Mouse (Mus musculus) heart, adult 11 months (tissue): ENCODE results near the gene Fndc3a.

Source experiments
- DNase-seq: peaks from one replicate; pipeline ENCODE4 v3.0.0; 2022

The Fndc3a gene

DNA sequence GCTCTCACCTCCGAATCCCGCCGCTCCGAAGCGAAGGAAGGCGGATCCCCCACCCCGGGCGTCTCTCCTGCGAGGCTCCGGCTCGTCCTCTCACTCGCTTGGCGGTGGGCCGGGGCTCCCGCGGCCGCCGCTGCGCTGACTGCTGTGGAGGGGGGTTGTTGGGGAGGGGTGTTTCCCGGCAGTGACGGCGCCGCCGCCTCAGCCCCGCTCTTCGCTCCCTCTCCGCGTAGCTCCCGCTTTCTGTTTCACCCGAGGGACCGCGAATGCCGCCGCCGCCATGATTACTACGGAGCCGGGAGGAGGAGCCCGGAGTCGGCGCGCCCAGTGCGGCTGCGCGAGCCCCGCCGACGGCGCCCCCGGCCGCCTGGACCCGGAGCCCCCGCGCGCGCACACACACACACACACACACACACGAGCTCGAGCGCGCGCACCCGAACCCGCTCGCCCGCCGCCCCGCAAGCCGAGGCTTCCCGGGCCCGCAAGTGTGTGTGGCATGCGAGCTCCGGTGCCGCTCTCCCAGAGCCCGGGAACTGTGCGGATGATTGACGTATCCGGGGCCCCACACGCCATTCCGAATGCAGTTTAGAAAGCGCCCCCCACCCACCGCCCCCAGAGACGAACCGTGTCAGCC is at the start of gene Fndc3a:
Fndc3a (minus strand) TSS at position 294 of the 631 bp plus-strand sequence.
- DNase-seq: peak; percentile 99

DNA sequence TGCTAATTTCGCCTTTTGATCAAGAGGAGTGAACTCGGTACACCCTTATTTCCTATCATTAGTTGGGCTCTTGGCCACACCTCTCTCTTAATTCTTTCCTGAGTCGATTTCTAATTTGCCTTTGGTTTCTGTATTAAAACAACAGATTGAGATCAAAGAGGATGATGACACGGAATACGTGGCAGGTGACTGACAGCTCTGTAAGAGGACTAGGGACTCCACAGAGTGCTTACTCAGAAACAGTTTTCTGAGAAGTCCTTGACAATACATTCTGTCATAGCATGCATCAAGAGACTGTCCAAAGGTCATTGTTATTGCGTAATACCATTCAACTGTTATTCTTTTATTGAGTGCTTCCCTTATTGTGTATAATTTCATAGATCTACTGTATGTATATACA is 43.1 kb upstream of the Fndc3a start:
- no peak for DNase-seq

DNA sequence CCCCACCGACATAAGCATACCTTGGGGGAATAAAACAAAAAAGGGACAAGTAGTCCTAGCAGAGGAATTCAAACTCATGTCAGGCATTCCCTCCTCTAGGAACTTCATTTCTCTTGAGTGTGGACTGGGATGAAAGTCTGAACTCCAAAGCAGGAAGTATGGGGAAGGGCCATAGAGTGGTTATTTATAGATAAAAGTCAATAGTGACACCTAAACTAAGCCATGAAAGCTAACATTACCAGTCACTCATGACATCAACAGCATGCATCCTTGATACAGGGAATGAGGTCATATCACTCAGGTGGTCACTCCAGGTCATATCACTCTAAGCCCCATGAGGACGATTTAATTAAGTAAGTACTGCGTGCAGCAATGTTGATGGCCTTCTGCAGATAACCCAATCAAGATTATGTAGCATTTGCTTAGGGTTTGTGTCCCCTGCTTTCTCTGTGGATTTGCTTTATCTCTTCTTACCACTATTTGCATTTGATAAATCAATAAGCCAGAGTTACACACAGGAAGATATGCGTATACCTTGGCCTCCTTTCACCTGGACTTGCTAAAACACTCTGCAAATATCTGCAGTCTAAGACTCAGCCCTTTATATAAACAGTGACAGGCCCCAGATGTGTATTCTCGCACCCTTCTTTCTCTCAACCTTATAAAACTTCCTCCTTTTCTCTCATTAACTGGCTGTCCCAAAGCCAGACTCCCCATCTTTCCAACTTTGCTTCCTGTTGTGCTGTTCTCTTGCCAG is 40.8 kb upstream of the Fndc3a start:
- no peak for DNase-seq

DNA sequence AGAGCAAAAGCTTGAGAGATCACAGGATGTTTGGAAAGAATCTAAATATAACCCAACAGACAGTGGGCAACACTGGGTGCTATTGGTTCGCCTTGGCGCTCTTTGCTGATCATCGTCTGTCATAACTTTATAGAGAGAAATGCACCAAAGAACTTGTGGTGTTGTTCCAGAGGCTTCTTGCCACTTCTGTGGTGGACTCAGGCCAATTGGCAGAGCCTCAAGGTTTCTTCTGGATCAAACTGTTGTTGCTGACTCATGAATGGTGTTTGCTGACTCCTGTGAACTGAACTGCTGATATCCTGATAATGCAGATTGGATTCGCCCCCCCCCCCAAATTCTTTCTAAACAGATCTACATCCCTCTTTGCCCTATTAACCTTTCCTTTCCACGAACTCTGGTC is 38.5 kb upstream of the Fndc3a start:
- DNase-seq: no peak

DNA sequence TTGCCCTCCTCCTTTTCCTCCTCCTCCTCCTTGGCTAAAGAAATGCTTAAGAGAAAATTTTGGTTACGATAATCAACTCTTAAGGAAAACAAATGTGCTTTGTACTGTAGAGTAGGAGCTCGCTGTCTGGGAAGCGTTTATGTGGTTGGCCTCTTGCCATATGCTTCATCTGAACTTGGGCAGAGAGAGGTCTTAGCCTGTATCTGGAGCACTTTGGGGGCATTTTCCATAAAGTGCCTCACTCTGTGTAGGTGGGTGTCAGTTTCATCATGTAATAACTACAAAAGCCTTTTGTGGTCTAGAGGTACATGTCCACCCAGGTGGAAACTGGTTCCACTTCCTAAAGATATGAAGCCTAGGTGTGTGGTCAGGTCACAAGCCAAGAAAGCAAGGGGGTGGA is 31.9 kb upstream of the Fndc3a start:
- no peak for DNase-seq

DNA sequence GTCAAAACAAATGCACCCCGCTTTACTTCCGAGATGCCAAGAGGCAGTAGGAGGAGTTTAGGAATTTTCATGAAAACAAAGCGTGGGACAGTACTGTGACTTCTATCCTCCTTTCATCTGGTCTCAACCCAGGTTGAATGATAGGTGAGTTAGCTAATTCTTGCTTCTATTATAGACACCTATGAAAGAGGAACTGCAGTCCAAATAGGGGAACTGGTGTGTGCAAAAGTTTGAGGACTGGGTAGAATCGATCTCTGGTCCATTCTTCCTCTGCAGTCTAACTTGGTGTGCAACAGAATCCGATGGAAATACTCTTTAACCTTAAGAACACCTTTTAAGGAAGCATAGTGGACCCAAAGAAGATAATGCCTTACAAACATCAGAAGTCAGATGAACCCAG is 30.5 kb upstream of the Fndc3a start:
- DNase-seq: no peak

DNA sequence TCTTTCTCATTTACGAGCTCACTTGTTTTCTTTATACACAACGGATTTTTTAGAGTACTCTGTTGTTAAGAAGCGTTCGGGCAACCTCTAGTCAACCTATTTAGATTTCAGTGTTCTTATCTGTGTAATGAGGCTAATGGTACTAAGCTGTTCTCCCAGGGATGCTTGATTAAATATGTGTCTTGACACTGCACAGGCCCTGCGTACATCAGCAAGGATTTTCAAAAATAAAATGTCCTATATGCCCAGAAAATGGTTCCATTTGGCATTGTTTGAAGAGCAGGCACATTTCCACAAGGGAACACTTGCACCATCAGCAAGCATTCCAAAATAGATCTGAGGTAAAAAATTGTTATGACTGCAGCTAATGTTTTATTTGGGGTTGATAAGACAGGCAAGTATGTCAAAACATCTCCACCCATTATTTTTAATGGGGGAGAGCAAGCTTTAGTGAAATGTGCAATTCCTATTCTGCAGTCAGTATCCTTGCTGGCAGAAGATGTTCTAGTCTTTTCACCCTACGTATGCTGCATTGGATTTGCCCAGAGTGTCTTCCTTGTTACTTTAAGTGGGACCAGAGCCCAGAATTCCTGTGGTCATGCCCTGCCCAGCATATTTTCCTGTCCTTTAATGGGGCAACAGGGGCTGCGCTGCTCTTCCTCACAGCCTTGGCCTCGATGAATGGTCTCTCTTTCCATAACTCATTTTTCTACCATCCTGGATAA is 29.8 kb upstream of the Fndc3a start:
- no peak for DNase-seq

DNA sequence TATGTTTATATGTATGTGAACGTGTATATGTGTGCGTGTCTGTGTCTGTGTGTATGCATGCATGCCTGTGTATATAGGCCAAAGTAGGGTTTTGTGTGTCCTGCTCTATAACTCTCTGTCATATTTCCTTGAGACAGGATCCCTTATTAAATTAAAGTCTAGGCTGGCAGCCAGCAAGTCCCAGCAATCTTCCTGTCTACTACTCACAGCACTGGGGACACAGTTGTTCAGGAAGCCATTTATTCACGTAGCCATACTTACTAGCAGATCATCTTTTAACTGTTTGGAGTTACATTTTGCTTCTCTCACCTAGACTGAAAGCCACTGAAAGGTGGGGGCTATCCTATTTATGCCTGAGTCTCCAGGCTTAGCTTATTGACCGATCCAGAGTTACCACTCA is 29.0 kb upstream of the Fndc3a start:
- DNase-seq: no peak

DNA sequence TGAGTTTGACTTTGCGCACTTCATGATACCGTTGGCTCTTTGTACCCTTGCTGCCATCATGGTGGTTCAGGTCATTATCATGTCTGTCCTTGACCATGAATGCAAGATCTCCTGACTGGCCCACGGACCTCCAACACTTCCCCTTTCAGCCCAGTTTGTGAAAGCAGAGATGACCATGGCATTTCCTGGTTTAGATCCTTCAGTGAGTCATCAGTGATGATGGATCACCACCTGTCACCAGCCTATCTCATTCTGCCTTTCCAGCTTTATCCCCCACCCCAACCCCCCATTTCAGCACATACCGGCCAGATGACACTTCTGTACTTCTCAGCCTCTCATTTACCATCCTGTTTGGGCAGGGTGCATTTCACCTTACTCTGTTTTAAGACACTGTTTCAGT is 28.4 kb upstream of the Fndc3a start:
- DNase-seq: no peak

DNA sequence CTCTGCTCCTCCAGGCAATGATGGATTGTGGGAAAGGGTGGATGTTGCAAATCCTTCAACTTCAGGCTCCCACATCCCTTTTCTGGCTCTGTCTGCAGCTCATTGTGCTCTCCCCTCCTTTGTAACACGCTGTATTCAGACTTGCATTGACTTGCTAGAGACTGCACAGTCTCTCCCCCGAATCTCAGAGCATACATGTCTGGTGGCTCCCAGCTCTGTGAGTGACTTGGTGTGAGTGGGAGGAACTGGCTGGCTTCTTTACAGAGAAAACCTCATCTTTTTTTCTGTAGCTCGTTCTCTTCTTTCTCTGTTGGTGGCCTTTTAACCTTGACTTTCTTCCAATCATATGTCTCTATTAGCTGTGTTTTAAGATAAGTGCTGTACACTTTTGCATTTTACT is 16.1 kb upstream of the Fndc3a start:
- DNase-seq: no peak

DNA sequence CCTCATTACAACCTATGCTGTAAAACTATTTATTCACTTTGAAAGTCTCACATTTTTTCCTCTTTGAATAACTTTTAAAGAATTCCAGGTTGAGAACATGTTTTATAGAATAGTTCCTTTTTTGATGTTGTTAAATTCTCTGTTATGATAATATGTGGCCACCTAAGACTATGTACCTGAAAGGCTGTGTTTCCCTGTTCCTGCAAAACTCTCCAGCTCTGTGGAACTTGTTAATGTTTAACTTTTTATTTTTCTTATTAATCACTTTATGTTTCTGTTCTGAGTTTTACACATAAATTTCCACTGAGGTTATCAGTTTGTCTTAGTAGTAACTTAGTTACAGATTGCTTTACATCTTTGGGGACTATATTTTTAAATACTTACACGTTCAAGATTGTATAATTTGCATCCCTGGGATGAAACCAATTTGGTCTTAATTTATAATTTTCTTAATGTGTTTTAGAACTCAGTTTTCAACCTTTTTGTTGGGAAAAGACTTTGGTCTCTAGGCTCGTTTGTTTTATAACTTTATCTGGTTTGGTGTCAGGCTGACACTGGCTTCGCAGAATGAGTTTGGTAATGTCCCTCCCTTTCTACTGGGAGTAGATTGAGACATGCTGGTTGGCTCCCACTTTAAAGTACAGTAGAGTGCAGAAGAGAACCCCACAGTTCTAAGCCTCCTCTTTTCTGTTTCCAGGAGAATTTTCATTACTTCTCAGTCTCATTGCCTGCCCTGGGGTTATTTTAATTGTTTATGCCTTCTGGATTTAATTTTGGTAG is 12.7 kb upstream of the Fndc3a start:
- DNase-seq: no peak

DNA sequence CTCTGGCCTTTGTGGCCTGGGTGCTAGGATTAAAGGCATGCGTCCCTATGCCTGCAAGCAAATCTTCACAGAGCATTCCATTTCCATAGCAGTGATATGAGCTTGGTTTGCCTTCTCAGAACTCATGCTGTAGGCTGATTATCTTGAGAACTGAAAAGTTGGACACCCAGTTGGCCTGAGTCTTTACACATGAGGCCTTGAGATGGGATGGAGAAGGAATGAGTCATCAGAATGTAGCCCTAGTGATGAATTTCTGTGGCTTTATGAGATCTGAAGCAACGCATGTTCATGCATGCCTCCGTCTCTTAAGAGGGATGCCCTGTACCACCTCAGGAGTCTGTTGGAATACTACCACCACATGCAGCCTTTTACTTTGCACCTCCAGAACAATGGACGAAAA is 6.4 kb upstream of the Fndc3a start:
- DNase-seq: no peak

DNA sequence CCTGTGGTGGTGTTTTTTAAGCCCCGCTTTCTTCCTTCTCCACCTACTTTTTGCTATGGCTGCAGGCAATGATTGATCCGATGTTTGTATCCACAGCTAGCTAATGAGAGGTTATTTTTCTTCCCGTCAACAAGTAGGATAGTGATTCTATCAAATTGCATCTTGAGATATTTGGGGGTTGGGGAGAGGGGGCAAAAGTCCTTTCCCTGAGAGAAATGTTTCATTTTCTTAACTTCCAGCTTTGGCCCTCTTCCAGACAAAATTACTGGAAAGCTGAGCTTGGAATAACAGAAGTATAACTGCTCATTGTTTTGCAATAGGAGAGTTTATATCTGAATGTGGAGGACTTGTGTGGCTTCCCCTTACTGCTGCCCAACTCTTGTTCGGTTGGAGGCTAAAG is 1.3 kb upstream of the Fndc3a start:
- no peak for DNase-seq

DNA sequence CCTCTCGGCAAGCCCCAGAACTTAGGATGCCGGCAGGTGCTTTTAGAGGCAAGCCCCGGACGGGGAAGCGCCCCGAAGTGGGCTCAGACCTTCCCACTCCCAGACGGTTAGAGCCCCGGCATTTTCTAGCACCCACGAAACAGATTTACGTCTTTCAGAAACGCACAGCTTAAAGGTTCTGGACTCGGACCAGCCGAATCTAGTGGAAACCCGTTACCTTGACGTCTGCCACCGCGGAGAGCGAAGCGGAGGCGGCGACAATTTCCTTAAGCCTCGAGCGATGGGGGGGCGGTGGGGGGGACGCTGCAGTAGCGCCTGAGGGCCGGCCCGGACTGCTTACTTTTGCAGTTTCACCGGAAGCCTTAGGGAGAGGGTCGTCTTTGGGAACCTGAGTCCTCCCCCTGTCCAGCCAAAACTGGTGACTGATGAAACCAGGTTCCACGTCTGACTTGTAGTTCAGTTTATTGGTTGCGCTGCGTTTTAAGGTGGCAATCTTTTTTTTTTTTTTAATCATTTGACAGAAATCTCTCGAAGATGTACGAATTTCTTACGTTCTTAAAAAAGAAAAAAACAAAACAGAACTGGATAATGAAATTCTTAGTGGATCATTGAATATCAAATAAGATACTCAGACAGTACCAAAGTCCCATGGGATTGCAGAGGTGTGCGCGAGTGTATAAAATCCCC is 681 bp upstream of the Fndc3a start:
- peak; percentile 94 for DNase-seq

DNA sequence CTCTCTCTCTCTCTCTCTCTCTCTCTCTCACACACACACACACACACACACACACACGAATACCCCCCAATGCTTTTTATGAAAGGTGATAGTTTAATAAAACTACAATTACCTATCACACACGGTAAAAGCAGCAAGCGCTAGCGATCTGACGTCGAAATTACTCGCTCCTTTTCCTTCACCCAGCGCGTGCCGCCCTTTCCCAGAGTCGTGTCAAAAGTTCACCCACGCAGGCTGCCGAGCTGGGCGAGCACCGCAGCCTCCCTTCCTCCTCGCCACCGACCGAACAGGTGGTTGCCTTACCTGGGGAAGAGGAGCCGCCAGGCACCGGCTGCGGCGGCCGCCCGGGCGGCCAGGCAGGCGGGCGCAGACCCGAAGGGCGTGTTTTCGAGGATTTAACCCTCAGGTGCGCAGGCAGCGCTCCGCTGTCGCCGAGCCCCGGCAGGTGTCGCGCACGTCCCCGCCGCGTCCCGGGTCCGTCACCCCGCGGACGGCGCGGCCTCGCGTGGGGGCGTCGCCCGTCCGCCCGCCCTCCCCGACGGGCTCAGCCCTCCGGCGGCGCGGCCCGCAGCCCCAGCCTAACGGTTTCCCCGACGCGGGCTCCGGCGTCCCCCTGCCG is 603 bp downstream of the Fndc3a start:
- DNase-seq: no peak

DNA sequence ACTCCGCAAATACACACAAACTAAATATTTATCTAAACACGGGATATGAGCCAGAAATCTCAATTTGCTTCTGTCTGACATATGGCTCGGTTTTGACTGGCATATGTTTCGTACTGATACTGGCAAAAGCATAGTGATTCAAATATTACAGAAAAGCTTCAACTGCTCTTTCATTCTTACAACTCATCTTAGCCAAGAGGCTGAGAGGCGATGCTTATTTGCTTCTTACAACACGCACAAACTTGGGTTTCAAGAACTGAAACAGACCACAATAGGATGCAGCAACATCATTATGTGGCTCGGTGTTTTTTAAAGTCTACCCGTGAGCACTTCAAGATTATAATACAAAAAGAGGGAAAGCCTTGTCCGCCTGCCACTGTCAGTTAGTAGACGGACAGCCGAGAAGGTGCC is 1.2 kb downstream of the Fndc3a start:
- DNase-seq: peak; percentile 81

DNA sequence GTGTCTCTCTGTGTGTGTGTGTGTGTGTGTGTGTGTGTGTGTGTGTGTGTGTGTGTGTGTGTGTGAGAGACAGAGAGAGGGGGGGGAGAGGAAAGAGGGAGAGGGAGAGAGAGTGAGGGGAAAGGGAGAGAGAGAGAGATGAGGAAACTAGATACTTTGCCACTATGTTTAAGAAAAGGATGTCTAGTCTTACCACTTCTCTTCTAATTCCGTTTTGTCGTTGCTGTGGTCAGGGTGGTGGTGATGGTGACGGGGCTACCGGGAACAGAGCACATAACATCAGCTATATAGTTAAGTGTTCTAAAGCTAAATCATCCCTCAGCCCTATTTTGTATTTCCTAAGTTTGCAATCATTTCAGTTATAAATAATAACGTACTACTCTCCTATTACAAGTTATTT is 9.7 kb downstream of the Fndc3a start:
- DNase-seq: no peak

DNA sequence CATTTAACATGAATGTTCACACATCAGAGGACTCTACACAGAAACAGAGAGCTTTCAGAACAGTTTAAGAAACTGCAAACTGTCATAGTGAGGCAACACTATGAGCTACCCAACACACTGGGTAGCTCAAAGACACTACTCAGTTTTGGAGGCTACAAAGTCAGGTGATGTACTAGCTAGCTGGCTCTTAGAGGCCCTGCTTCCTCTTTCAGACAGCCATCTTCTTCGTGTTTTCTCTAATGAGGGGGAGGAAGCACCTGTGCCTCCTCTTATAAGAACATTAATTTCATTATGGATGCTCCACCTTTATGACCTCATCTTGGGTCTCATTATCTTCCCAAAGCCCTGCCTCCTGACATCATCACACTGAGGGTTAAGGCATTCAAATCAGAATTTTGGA is 18.4 kb downstream of the Fndc3a start:
- DNase-seq: no peak

DNA sequence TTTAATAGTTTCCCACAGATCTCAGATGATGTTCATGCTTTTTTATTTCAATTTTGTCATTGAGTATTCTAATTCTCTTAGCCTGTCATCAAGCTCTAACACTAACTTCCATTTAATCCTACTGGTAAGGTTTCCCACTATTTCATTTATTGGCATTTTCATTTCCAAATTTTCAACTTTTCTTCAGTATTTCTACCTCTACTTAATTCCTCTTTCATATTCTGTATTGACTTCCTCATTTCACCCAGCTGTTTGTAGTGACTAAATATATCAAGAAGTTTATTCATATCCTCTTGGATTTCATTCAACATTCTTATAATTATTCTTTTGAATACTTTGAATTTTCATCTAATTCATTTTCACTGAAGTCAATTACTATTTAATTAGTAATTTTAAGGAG is 20.3 kb downstream of the Fndc3a start:
- no peak for DNase-seq

DNA sequence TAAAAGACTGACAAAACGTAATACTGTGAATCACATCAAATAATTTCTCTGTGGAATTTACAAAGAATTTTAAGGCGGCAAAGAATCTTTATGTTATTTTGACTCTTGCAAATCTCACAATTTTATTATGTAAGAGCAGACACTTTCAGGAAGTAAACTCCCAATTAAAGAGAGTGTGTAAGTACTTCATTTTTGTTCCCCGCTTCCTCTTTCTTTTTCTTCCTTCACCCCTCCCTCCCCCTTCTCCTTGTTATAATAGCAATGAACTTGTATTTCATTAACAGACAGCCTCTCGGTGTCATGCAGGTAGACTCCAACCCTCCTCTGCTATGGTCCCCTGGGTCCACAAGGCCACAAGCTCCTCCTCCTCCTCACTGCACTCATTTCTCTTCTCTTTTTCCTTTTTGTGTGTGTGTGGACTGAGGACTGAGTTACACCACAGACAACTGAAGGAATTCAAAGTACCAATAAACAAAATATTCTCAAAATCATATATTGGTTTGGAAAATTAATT is 24.9 kb downstream of the Fndc3a start:
- DNase-seq: no peak

DNA sequence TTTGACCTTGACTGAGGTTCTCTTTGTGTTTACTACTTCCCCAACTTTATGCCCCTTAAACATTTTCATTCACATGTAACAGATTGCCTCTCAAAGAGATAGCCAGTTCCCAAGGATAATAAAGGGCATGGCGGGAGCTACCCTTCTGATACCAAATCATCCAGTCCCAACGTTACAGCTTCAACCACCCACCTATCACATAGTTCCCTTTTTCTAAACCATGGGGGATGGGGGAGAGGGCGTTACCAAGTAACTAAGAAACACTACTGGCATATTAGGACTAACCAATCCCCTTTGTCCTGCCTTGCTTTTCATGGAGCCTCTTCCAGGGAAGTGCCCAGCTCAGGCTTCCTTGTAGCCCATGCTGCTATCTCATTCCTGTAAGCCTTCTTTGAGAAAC is 32.6 kb downstream of the Fndc3a start:
- DNase-seq: no peak

DNA sequence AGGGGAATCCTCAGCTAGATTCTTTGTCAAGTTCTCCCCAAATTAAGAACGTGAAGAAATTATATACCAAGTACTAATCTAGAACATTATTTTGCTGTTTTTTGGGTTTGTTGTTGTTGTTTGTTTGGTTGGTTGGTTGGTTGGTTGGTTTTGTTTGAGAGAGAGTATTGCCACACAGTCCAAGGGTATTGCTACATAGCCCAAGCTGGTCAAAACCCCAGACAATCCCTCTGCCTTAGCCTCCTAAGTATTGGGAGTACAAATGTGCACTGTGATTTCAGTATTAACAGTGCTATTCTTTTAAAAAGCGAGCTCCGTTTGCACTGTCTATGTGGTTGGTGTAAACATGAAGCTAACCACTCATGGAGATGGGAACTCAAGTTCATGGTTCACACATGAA is 37.9 kb downstream of the Fndc3a start:
- no peak for DNase-seq
